Mouse (Mus musculus) hindbrain, embryonic 14.5 days (tissue): ENCODE measurements around the gene Nup160. TPM values are rescaled to one million over a fixed set of nuclear protein-coding genes. Genes with fewer than 3 reads are reported as not detected.

ENCODE experiments used
- ATAC-seq: fragments of 200-750 bp; cut with Nextera tagmentation; 2 replicates; pipeline ENCODE4 v1.8.0; 2017; ENCODE audit warnings: moderate number of reproducible peaks, mild to moderate bottlenecking, moderate TSS enrichment, moderate library complexity; ENCODE audit not compliant: low FRiP score
- DNase-seq: peaks from one replicate; pipeline ENCODE4 v3.0.0-alpha.2; 2015; ENCODE audit warnings: low spot score
- H3K27ac ChIP-seq: fragments of 300-500 bp; sonication (generic); 2 replicates; pipeline ENCODE4 v1.5.1; 2014; ENCODE audit warnings: mild to moderate bottlenecking, moderate library complexity
- H3K27me3 ChIP-seq: fragments of 300-500 bp; sonication (generic); 2 replicates; pipeline ENCODE4 v1.6.1; 2014; ENCODE audit warnings: mild to moderate bottlenecking, low read length, mixed read lengths; ENCODE audit not compliant: control insufficient read depth, insufficient read depth
- H3K36me3 ChIP-seq: fragments of 300-500 bp; sonication (generic); replicated peaks from 2 replicates; pipeline ENCODE4 v1.6.1; 2014; ENCODE audit not compliant: control insufficient read depth, insufficient read depth
- H3K4me1 ChIP-seq: fragments of 300-500 bp; sonication (generic); replicated peaks from 2 replicates; pipeline ENCODE4 v1.6.1; 2014; ENCODE audit warnings: antibody characterized with exemption, low read length, mixed read lengths; ENCODE audit not compliant: control insufficient read depth, insufficient read depth
- H3K4me2 ChIP-seq: fragments of 300-500 bp; sonication (generic); replicated peaks from 2 replicates; pipeline ENCODE4 v1.6.1; 2014; ENCODE audit warnings: mild to moderate bottlenecking, moderate library complexity
- H3K4me3 ChIP-seq: fragments of 300-500 bp; sonication (generic); replicated peaks from 2 replicates; pipeline ENCODE4 v1.5.1; 2014; ENCODE audit warnings: mild to moderate bottlenecking, low read length
- H3K9ac ChIP-seq: fragments of 300-500 bp; sonication (generic); 2 replicates; pipeline ENCODE4 v1.6.1; 2014
- H3K9me3 ChIP-seq: fragments of 300-500 bp; sonication (generic); 2 replicates; pipeline ENCODE4 v1.6.1; 2016; ENCODE audit warnings: low read length; ENCODE audit not compliant: control insufficient read depth
- WGBS: fragments of 180-500 bp; shearing (Covaris S2); extraction: QIAGEN DNeasy Blood & Tissue Kit; methylation state at CpG from one replicate; pipeline ENCODE4 v1.1.7; 2014; 5-methylcytosine and 5-hydroxymethylcytosine counted together
- polyA plus RNA-seq: library from polyadenylated mRNA; unstranded; fragments of >200 nt; fragmentation: Nextera tagmentation; extraction: Ambion mirVana; gene quantifications from 2 replicates; pipeline ENCODE4 v1.2.1, GENCODE M21; 2014

Gene Nup160
- polyA plus RNA-seq, 1 experiment from 2014 or later, result 27.6 TPM

- 71% methylated on average over 5 of the region's 5 CpGs for WGBS
- H3K4me2 ChIP-seq, result no peak overlapping the region
- no peaks in the 10 kb centered on the region for H3K36me3 ChIP-seq
- no peaks in the 10 kb centered on the region for H3K9me3 ChIP-seq
- no peaks in the 10 kb centered on the region for H3K4me1 ChIP-seq
- no peaks in the 10 kb centered on the region for H3K27me3 ChIP-seq
- H3K9ac ChIP-seq, result no peak overlapping the region
- DNase-seq, result no peak
- no peak overlapping the region for H3K4me3 ChIP-seq
- H3K27ac ChIP-seq, result no peak overlapping the region
- no peak for ATAC-seq
These were observed 37.0 kb upstream of the Nup160 start for GRCm38 (mm10) chr2:90639747-90640699.

- H3K4me3 ChIP-seq, result no peak overlapping the region
- no peaks in the 10 kb centered on the region for H3K36me3 ChIP-seq
- WGBS, result 80% methylated on average over 10 of the region's 10 CpGs
- H3K4me1 ChIP-seq, result no peaks in the 10 kb centered on the region
- H3K27ac ChIP-seq, result no peak overlapping the region
- H3K27me3 ChIP-seq, result no peaks in the 10 kb centered on the region
- H3K9me3 ChIP-seq, result no peaks in the 10 kb centered on the region
- DNase-seq (no peak), ATAC-seq (peak; percentile 40; the same call in 1 of the 2 replicates)
- no peak overlapping the region for H3K4me2 ChIP-seq
- no peak overlapping the region for H3K9ac ChIP-seq
These were observed 35.9 kb upstream of the Nup160 start for GRCm38 (mm10) chr2:90641007-90641709.

GRCm38 (mm10) chr2:90641710-90642039 lies 35.3 kb upstream of the Nup160 start:
- no peak for ATAC-seq
- no peaks in the 10 kb centered on the region for H3K27me3 ChIP-seq
- no peak for DNase-seq
- H3K4me1 ChIP-seq, result no peaks in the 10 kb centered on the region
- H3K27ac ChIP-seq, result no peak overlapping the region
- WGBS, result 86% methylated on average over 4 of the region's 4 CpGs
- H3K4me2 ChIP-seq, result no peak overlapping the region
- no peaks in the 10 kb centered on the region for H3K9me3 ChIP-seq
- no peak overlapping the region for H3K4me3 ChIP-seq
- no peak overlapping the region for H3K9ac ChIP-seq
- no peaks in the 10 kb centered on the region for H3K36me3 ChIP-seq

- Histone ChIP-seq H3K4me3 (no peak overlapping the region), H3K27ac (no peak overlapping the region), H3K4me2 (no peak overlapping the region), H3K4me1 (no peaks in the 10 kb centered on the region), H3K36me3 (no peaks in the 10 kb centered on the region), H3K9me3 (no peaks in the 10 kb centered on the region), H3K27me3 (no peaks in the 10 kb centered on the region), H3K9ac (no peak overlapping the region)
- DNase-seq, result no peak
- WGBS, result 84% methylated on average over 6 of the region's 6 CpGs
- no peak for ATAC-seq
These were observed 29.9 kb upstream of the Nup160 start for GRCm38 (mm10) chr2:90647084-90647483.

GRCm38 (mm10) chr2:90649405-90649804 lies 27.6 kb upstream of the Nup160 start:
- H3K27me3 ChIP-seq, result no peaks in the 10 kb centered on the region
- no peaks in the 10 kb centered on the region for H3K36me3 ChIP-seq
- H3K4me2 ChIP-seq, result no peak overlapping the region
- WGBS, result 90% methylated on average over 3 of the region's 3 CpGs
- no peaks in the 10 kb centered on the region for H3K4me1 ChIP-seq
- no peak overlapping the region for H3K9ac ChIP-seq
- H3K9me3 ChIP-seq, result no peaks in the 10 kb centered on the region
- no peak overlapping the region for H3K27ac ChIP-seq
- no peak for DNase-seq
- ATAC-seq, result no peak
- no peak overlapping the region for H3K4me3 ChIP-seq

- H3K4me1 ChIP-seq, result no peaks in the 10 kb centered on the region
- 60% methylated on average over 4 of the region's 4 CpGs for WGBS
- no peak overlapping the region for H3K4me2 ChIP-seq
- DNase-seq (no peak), ATAC-seq (no peak)
- H3K4me3 ChIP-seq, result no peak overlapping the region
- H3K36me3 ChIP-seq, result no peaks in the 10 kb centered on the region
- no peaks in the 10 kb centered on the region for H3K27me3 ChIP-seq
- H3K27ac ChIP-seq, result no peak overlapping the region
- no peak overlapping the region for H3K9ac ChIP-seq
- no peaks in the 10 kb centered on the region for H3K9me3 ChIP-seq
These were observed 27.1 kb upstream of the Nup160 start for GRCm38 (mm10) chr2:90649965-90650364.

- no peaks in the 10 kb centered on the region for H3K9me3 ChIP-seq
- no peak overlapping the region for H3K9ac ChIP-seq
- 89% methylated on average over 9 of the region's 10 CpGs for WGBS
- H3K27me3 ChIP-seq, result no peaks in the 10 kb centered on the region
- H3K4me3 ChIP-seq, result no peak overlapping the region
- no peak overlapping the region for H3K4me2 ChIP-seq
- DNase-seq (no peak), ATAC-seq (no peak)
- H3K4me1 ChIP-seq, result no peaks in the 10 kb centered on the region
- no peaks in the 10 kb centered on the region for H3K36me3 ChIP-seq
- no peak overlapping the region for H3K27ac ChIP-seq
These were observed 24.9 kb upstream of the Nup160 start for GRCm38 (mm10) chr2:90652101-90652500.

GRCm38 (mm10) chr2:90652993-90653392 lies 24.0 kb upstream of the Nup160 start:
- H3K27ac ChIP-seq, result no peak overlapping the region
- H3K4me2 ChIP-seq, result no peak overlapping the region
- ATAC-seq (no peak), DNase-seq (no peak)
- H3K9me3 ChIP-seq, result no peaks in the 10 kb centered on the region
- no peaks in the 10 kb centered on the region for H3K4me1 ChIP-seq
- 71% methylated on average over 4 of the region's 4 CpGs for WGBS
- no peaks in the 10 kb centered on the region for H3K36me3 ChIP-seq
- H3K4me3 ChIP-seq, result no peak overlapping the region
- no peaks in the 10 kb centered on the region for H3K27me3 ChIP-seq
- no peak overlapping the region for H3K9ac ChIP-seq

- no peak overlapping the region for H3K4me2 ChIP-seq
- no peaks in the 10 kb centered on the region for H3K4me1 ChIP-seq
- no peaks in the 10 kb centered on the region for H3K9me3 ChIP-seq
- ATAC-seq, result no peak
- WGBS, result 84% methylated on average over 6 of the region's 6 CpGs
- no peaks in the 10 kb centered on the region for H3K36me3 ChIP-seq
- H3K9ac ChIP-seq, result no peak overlapping the region
- no peak for DNase-seq
- H3K27ac ChIP-seq, result no peak overlapping the region
- H3K4me3 ChIP-seq, result no peak overlapping the region
- H3K27me3 ChIP-seq, result no peaks in the 10 kb centered on the region
These were observed 21.6 kb upstream of the Nup160 start for GRCm38 (mm10) chr2:90655449-90655848.
